Mouse (Mus musculus): ENCODE measurements around the gene Entpd1. TPM values are rescaled to one million over a fixed set of nuclear protein-coding genes. Genes with fewer than 3 reads are reported as not detected.

Gene Entpd1
- polyA plus RNA-seq, 1 experiment from 2014 or later, result 10.0 TPM

DNA sequence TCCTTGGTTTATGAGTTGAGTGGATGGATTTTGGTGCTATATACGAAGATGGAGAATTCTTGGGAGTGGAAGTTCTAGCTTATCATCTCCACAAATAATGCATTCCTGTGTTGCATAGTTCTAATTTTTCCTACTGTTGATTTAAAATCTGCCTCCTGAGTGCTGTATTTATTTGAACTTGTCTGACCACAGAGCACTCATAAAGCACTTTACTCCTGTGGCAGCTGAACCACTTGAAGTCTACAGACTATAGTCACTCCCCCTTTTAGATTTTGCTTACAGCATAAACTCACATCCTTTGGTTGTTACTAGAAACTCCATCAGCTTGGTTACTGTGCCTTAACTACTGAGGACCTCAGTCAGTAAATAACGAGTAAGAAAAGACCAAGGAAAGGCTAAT, 155.0 kb downstream of the Entpd1 start:
- DNase-seq (ENCODE audit: low spot score) (no peak), ATAC-seq (ENCODE audit: low FRiP score, low TSS enrichment) (no peak)
- Histone ChIP-seq H3K27me3 (ENCODE audit: control insufficient read depth, insufficient read depth, low read length) (no peaks in the 10 kb centered on the region), H3K36me3 (ENCODE audit: control insufficient read depth, insufficient read depth, low read length) (no peaks in the 10 kb centered on the region), H3K4me1 (replicated peaks; ENCODE audit: control insufficient read depth, insufficient read depth) (no peaks in the 10 kb centered on the region), H3K9me3 (ENCODE audit: control insufficient read depth, low read length) (no peaks in the 10 kb centered on the region), H3K4me2 (replicated peaks; ENCODE audit: low read depth) (no peak overlapping the region), H3K9ac (ENCODE audit: low read length) (no peak overlapping the region), H3K4me3 (ENCODE audit: low read depth, low read length) (no peak overlapping the region), H3K27ac (replicated peaks) (no peak overlapping the region)
- WGBS, result 66% methylated on average over 2 of the region's 2 CpGs
- TF ChIP-seq EP300 (optimal IDR thresholded peaks at IDR 0.05) (no peak), CTCF (IDR thresholded peaks at IDR 0.05; ENCODE audit: low read depth) (no peak)

DNA sequence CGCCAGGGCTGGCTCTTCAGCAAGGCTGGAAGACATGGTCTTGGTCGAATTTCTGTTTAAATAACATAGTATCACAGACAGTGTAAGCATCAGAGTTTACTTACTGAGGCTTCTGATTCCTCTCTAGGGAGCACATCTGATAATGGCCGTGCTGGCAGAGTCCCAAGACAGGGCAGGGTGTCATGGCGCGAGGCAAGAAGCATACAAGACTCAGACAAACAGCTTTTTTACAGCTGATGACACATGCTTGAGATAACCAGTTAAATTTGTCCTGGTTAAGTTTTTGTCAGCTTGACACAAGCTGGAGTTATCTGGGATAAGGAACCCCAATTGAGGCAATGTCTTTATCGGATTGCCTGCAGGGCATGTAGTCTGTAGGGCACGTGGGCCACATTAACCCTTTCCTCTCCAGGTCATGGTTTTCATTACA, 157.2 kb downstream of the Entpd1 start:
- Histone ChIP-seq H3K4me2 (replicated peaks; ENCODE audit: low read depth) (no peak overlapping the region), H3K27me3 (ENCODE audit: control insufficient read depth, insufficient read depth, low read length) (no peaks in the 10 kb centered on the region), H3K36me3 (ENCODE audit: control insufficient read depth, insufficient read depth, low read length) (no peaks in the 10 kb centered on the region), H3K4me3 (ENCODE audit: low read depth, low read length) (no peak overlapping the region), H3K9ac (ENCODE audit: low read length) (no peak overlapping the region), H3K4me1 (replicated peaks; ENCODE audit: control insufficient read depth, insufficient read depth) (no peaks in the 10 kb centered on the region), H3K9me3 (ENCODE audit: control insufficient read depth, low read length) (no peaks in the 10 kb centered on the region), H3K27ac (replicated peaks) (no peak overlapping the region)
- ATAC-seq (ENCODE audit: low FRiP score, low TSS enrichment), result peak; percentile 67; the same call in 1 of the 2 replicates
- no peak for DNase-seq (ENCODE audit: low spot score)
- TF ChIP-seq EP300 (optimal IDR thresholded peaks at IDR 0.05) (no peak), CTCF (IDR thresholded peaks at IDR 0.05; ENCODE audit: low read depth) (no peak)
- 22% methylated on average over 7 of the region's 7 CpGs for WGBS

DNA sequence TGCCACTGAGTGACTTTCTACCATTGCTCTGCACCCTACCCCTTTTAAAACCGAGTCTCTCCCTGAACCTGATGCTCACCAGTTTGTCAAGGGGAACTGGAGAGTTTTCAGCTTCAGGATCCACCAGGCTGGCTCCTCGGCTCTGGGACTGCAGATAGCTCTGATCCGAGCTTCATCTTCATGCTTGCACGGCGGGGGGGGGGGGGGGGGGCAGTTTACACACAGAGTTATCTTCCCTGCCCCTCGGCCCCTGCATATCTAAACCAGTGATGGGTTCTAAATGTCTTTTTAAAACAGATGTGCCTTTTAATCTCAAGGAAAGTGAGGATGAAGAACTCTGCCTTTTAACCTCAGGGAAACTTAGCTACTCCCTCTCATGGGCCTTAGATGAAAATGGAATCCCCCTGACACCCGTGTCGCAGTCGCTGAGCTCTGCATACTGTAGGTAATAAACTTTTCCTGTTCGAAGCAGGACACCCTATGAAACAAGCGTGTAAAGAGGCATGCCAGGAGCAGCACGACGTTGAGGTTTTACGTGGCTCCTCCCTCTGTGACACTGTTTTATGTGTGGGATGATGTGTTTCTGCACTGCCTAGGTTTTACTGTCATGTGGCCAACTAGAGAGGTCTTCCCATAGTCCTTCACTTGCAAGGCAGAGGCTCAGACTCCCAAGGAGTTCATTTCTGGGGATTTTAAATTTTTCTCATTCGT, 176.0 kb downstream of the Entpd1 start:
- Histone ChIP-seq H3K4me2 (replicated peaks; ENCODE audit: low read depth) (no peak overlapping the region), H3K4me3 (ENCODE audit: low read depth, low read length) (no peak overlapping the region), H3K27me3 (ENCODE audit: control insufficient read depth, insufficient read depth, low read length) (no peaks in the 10 kb centered on the region), H3K9me3 (ENCODE audit: control insufficient read depth, low read length) (no peaks in the 10 kb centered on the region), H3K9ac (ENCODE audit: low read length) (no peak overlapping the region), H3K4me1 (replicated peaks; ENCODE audit: control insufficient read depth, insufficient read depth) (no peaks in the 10 kb centered on the region), H3K27ac (replicated peaks) (no peak overlapping the region), H3K36me3 (ENCODE audit: control insufficient read depth, insufficient read depth, low read length) (no peaks in the 10 kb centered on the region)
- 68% methylated on average over 13 of the region's 15 CpGs for WGBS
- TF ChIP-seq CTCF (IDR thresholded peaks at IDR 0.05; ENCODE audit: low read depth), result no peak
- no peak for TF ChIP-seq EP300 (optimal IDR thresholded peaks at IDR 0.05)
- ATAC-seq (ENCODE audit: low FRiP score, low TSS enrichment), result no peak
- no peak for DNase-seq (ENCODE audit: low spot score)

DNA sequence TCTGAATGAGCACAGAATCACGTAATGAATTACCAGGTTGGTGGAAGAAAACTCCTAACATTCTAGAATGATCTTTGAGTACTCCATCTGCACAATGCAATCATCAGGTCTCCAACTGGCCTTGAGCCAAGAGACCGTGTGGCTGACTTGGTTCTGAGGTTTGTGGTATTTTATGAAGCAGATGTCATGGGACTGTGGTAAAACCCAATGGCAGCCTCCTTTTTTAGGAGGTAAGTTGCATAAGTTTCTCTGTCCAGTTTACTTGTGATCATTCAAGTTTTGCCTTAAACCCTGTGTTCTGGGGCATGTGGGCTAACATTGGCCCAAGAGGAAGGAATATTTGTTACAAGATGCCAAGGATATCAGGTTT, 176.5 kb downstream of the Entpd1 start:
- WGBS, result 59% methylated on average over 2 of the region's 2 CpGs
- TF ChIP-seq CTCF (IDR thresholded peaks at IDR 0.05; ENCODE audit: low read depth) (no peak), EP300 (optimal IDR thresholded peaks at IDR 0.05) (no peak)
- Histone ChIP-seq H3K27me3 (ENCODE audit: control insufficient read depth, insufficient read depth, low read length) (no peaks in the 10 kb centered on the region), H3K4me3 (ENCODE audit: low read depth, low read length) (no peak overlapping the region), H3K4me1 (replicated peaks; ENCODE audit: control insufficient read depth, insufficient read depth) (no peaks in the 10 kb centered on the region), H3K27ac (replicated peaks) (no peak overlapping the region), H3K9ac (ENCODE audit: low read length) (no peak overlapping the region), H3K4me2 (replicated peaks; ENCODE audit: low read depth) (no peak overlapping the region), H3K9me3 (ENCODE audit: control insufficient read depth, low read length) (no peaks in the 10 kb centered on the region), H3K36me3 (ENCODE audit: control insufficient read depth, insufficient read depth, low read length) (no peaks in the 10 kb centered on the region)
- ATAC-seq (ENCODE audit: low FRiP score, low TSS enrichment) (no peak), DNase-seq (ENCODE audit: low spot score) (no peak)

Other genes starting within 250 kb of the Entpd1 start
- 107 and 111 TPM in 2 replicates for gene Sorbs1, start 98.6 kb upstream of the Entpd1 start, polyA plus RNA-seq (2015; fragmentation: Nextera tagmentation; extraction: Ambion mirVana)
- gene Aldh18a1, start 23.9 kb upstream of the Entpd1 start, polyA plus RNA-seq (2015; fragmentation: Nextera tagmentation; extraction: Ambion mirVana), result 39.1 and 43.0 TPM in 2 replicates
- gene Tctn3, start 133 bp upstream of the Entpd1 start, polyA plus RNA-seq (2015; fragmentation: Nextera tagmentation; extraction: Ambion mirVana), result 4.1 and 4.5 TPM in 2 replicates
- 0.12 and 0.21 TPM in 2 replicates for gene Cc2d2b, start 136.4 kb downstream of the Entpd1 start, polyA plus RNA-seq (2015; fragmentation: Nextera tagmentation; extraction: Ambion mirVana)
- 3.0 TPM in 2 replicates for gene Ccnj, start 218.9 kb downstream of the Entpd1 start, polyA plus RNA-seq (2015; fragmentation: Nextera tagmentation; extraction: Ambion mirVana)

Measured in stomach, postnatal 0 days (tissue).